Mouse (Mus musculus) cortical plate, adult 2 months (tissue): Measurements from ENCODE around the gene Iqcc. TPM values are rescaled to one million over a fixed set of nuclear protein-coding genes. Genes with fewer than 3 reads are reported as not detected.
A peak's percentile ranks its signal among the peaks of the same experiment; 100 is the strongest.

ENCODE experiments used
- H3K27ac ChIP-seq: fragments of 200-500 bp; 2 replicates; pipeline ENCODE4 v1.5.1; 2012; ENCODE audit warnings: low read length, control low read depth, inconsistent platforms; ENCODE audit not compliant: insufficient read depth
- H3K4me1 ChIP-seq: fragments of 200-500 bp; 2 replicates; pipeline ENCODE4 v1.6.1; 2011; ENCODE audit warnings: low read length; ENCODE audit not compliant: control insufficient read depth, insufficient read depth
- H3K4me3 ChIP-seq: fragments of 200-500 bp; 2 replicates; pipeline ENCODE4 v1.5.1; 2011; ENCODE audit warnings: mild to moderate bottlenecking, low read length, control low read depth; ENCODE audit not compliant: insufficient read depth
- CTCF ChIP-seq: fragments of 200-500 bp; IDR thresholded peaks from 2 replicates; pipeline ENCODE4 v1.5.1; 2011; ENCODE audit warnings: mild to moderate bottlenecking, control low read depth, low read length; ENCODE audit not compliant: insufficient read depth; ENCODE audit errors: extremely low read depth
- POLR2A ChIP-seq: fragments of 200-500 bp; IDR thresholded peaks from 2 replicates; pipeline ENCODE4 v1.6.1; 2011; ENCODE audit warnings: mild to moderate bottlenecking, low read length, control low read depth; ENCODE audit not compliant: insufficient read depth; ENCODE audit errors: extremely low read depth
- polyA plus RNA-seq: library from polyadenylated mRNA; depleted of rRNA; stranded (reverse); fragments of >200 nt; gene quantifications from 2 replicates; pipeline ENCODE4 v1.2.3, GENCODE M21; 2012

Gene Iqcc
- polyA plus RNA-seq, 1 experiment, result 35.4 TPM

DNA sequence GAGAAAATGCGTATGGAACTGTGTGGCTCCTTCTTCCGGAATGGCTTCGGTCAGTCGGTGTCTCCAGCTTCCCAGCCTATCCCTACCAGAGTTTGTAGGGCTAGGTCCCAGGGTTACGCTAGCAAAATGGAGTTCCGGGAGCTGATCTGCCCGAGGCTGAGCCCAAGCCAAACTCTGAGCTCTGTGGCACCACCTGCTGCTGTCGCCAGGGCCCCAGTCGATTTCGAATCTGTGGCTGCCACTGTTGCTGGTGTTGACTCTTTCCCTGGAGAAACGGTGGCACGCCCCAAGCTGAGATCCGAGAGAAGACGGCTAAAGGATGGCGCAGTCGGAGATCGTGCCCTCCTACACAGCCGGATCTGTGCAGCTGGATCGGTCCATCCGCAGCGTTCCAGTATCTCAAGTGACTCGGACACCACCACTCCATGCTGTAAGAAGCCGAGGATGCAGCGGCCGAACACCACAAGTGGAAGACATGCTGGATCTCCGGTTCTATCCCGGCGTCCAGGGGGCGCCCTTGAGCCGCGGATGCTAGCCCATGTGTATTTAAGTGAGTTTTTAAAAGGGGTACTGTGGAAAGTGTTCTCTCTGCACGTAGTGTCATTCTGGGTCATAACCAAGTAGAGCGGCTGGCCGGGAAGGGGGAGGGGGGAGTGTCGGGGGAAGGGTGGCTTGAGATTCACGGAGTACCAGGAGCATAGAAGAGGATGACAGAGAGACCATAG lies 33.9 kb downstream of the Iqcc start:
- H3K4me3 ChIP-seq, result peak overlapping the region; percentile 35
- H3K4me1 ChIP-seq, result no peaks in the 10 kb centered on the region
- H3K27ac ChIP-seq, result no peak overlapping the region
- TF ChIP-seq POLR2A (no peak), CTCF (peak; percentile 62)

DNA sequence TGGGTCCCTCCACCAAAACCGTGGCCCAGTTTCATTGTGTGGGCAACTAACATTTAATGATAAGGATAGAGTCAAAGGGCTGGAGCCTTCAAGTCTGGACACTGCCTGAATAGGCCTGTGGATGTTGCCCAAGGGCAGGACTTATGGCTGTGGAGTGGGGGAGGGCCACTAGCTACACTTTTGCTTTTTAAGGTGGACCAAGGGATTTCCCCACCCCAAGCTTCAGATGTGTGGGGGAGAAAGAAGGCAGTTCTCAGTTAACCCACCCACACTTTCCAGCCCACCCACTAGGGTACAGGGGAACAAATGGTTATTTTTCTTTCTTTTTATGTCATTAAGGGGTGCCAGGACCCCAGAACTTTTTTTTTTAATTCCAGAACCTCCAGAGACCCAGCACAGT lies 34.5 kb downstream of the Iqcc start:
- Histone ChIP-seq H3K27ac (no peak overlapping the region), H3K4me3 (0 out of 2 replicates have a peak overlapping the region, but pooled peaks have one; percentile 35), H3K4me1 (no peaks in the 10 kb centered on the region)
- TF ChIP-seq POLR2A (no peak), CTCF (no peak)

DNA sequence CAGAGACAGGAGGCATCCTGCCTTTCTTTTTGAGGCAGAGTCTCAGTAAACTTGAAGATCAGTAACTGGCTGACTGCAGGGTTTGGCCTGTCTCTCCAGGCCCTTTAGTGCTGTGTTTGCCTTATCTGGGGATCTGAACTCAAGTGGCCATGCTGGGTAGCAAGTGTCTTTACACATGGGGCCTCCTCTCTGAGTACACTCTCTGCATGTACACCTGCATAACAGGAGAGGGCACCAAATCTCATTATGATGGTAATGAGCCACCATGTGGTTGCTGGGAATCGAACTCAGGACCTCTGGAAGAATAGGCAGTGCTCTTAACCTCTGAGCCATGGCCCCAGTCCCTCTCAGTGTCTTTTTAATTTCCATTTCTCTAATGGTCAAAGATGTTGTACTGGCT lies 36.6 kb downstream of the Iqcc start:
- TF ChIP-seq POLR2A (no peak), CTCF (no peak)
- no peaks in the 10 kb centered on the region for H3K4me1 ChIP-seq

DNA sequence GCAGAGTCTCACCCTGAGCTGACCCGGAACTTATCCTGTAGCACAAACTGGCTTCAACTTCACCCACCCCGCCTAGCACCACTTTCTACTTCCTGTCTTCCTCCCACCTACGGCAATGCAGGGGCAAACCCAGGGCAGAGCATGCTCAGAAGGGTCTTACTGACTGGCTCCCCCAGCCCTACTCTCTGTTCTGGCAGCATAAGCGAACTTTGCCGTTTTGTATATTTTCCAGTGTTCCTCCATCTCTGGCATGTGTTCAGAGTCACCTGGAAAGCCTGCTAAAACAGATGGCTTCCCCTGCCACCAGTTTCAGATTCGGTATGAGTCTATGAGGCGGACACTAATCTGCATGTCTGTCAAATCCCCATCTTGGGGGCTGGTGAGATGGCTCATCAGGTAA lies 38.6 kb downstream of the Iqcc start:
- Histone ChIP-seq H3K4me1 (no peaks in the 10 kb centered on the region), H3K27ac (no peak overlapping the region), H3K4me3 (no peak overlapping the region)
- TF ChIP-seq POLR2A (no peak), CTCF (no peak)

More for the DNA sequence above, 36.6 kb downstream of the Iqcc start:
- Histone ChIP-seq H3K27ac (no peak overlapping the region), H3K4me3 (no peak overlapping the region)

DNA sequence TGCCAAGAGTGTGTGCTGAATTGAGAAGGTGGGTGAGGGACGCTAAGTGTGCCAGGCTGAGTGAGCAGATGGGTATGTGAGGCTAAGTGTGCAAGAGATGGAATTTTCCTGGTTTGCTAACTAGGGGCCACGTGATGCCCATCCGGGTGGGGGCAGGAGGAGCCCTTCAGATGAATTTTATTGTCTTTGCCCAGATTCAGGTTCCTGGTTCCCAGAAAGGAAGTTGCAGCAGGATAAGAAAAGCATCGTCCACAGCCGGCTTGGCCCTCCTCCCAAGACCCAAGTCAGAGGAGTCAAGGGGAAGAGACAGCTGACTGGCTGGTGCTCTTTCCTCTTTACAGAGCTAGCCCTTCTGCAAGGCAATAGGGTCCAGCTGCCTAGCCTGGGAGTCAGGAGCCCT lies 40.4 kb downstream of the Iqcc start, which contains the start of gene Fam167b:
Gene Fam167b (minus strand): TSS at position 84 of the 400 bp plus-strand sequence.
- no peak within 1 kb of the TSS for H3K27ac ChIP-seq
- no peak within 1 kb of the TSS for H3K4me3 ChIP-seq
- H3K4me1 ChIP-seq, result no peaks in the 10 kb centered on the region
- no peak for TF ChIP-seq POLR2A
- TF ChIP-seq CTCF, result no peak

DNA sequence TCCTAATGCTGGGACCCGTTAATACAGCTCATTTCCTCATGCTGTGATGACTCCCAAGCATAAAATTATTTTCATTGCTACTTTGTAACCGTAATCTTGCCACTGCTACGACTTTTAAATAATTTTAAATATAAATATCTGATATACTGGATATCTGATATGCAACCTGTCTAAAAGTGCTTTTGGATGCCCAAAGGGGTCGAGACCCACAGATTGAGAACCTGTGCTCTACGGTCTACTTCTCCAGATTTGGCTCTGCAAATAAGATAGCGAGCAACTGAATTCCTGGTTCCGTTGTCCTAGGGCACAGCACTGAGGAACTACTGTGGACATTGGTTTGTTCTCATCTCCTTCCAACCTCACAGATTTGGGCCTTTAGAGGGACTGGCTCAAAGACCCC lies 41.2 kb downstream of the Iqcc start:
- H3K4me1 ChIP-seq, result no peaks in the 10 kb centered on the region
- TF ChIP-seq POLR2A (no peak), CTCF (no peak)
- H3K4me3 ChIP-seq, result no peak overlapping the region
- H3K27ac ChIP-seq, result no peak overlapping the region

DNA sequence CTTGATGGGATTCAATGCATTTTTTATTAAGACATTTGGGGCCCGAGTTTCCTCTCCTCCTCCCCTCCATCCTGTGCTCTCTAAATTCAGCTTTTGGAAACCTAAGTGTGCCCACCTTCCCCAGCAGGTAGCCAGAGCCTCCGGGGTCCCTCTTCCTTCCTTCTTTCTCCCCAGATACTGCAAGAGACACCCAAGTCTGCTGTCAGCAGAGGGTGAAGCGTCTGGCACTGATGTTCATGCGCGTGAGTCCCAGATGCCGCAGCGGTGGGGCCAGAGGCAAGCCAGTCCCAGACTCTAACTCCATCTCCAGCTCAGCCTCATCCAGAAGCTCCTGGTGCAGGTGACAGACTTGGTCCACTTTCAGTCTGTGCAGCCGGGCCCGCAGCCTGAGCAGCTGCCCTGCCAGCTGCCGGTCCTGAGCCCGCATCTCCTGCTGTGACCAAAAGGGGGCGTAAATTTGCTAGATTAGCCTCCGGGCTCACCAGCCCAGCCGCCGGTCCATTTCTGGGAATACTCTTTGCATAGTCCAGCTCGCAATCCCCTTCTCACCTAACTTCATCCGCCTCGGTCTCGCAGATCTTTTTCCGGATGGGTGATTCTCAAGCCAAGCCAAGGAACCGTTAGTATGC lies 41.9 kb downstream of the Iqcc start:
- Histone ChIP-seq H3K4me3 (no peak overlapping the region), H3K27ac (no peak overlapping the region), H3K4me1 (no peaks in the 10 kb centered on the region)
- TF ChIP-seq POLR2A (no peak), CTCF (0 out of 2 replicates have a peak, but pooled peaks have one; percentile 23)

DNA sequence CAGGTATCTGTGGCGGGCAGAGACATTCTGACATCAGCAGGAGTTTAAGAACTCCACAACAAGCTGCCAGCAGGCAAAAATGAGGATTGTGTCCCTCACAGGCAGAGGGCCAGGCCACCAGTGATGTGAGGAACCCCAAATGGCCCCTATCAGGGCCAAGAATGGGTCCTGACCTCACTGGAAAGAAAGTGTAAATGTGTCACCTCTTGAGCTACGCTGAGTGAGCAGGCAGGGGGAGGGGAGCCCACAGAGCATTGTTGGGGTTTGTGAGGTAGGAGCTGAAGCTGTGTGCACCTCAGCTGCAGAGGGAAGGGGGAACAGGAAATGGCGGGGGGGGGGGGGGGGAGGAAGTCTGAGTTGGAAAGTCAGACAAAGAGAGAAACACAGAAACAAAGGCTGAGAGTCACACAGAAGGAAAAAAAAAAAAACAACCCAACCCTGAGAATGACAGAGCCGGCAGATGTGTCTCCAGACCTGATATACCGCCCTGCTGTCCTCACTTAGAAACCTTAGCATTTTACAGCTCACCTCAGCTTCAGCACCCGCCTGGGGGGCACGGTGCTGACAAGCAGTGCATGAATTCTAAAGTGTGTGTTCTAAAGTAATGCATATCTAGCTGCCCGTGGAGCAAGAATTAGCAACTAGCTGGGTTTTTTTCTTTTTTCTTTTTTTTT lies 43.6 kb downstream of the Iqcc start:
- H3K4me1 ChIP-seq, result no peaks in the 10 kb centered on the region
- H3K27ac ChIP-seq, result no peak overlapping the region
- H3K4me3 ChIP-seq, result no peak overlapping the region
- TF ChIP-seq CTCF, result no peak
- no peak for TF ChIP-seq POLR2A

DNA sequence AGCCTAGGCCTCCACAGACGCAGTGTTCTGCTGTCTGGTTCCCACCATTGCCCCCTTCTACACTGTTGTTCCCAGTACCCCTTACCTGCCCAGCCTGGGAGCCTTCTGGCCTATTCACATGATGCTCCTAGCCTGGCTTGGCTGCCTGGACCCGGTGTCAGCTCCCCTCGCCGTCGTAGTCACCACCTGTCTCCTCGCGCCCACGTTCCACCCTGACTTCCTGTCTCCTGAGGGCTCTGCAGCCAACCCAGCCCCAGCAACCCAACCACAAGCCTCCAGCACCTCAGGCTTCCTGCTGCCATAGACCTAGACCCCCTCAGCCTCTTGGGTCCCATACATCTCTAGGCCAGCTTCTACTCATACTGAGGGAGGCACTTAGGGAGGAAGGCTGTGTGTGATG lies 45.5 kb downstream of the Iqcc start, which contains the start of gene Lck:
Gene Lck (minus strand): TSS at position 212 of the 400 bp plus-strand sequence.
- H3K4me1 ChIP-seq, result no peaks in the 10 kb centered on the region
- H3K27ac ChIP-seq, result no peak within 1 kb of the TSS
- TF ChIP-seq POLR2A (no peak), CTCF (no peak)
- no peak within 1 kb of the TSS for H3K4me3 ChIP-seq
